In the genomic region with DNA sequence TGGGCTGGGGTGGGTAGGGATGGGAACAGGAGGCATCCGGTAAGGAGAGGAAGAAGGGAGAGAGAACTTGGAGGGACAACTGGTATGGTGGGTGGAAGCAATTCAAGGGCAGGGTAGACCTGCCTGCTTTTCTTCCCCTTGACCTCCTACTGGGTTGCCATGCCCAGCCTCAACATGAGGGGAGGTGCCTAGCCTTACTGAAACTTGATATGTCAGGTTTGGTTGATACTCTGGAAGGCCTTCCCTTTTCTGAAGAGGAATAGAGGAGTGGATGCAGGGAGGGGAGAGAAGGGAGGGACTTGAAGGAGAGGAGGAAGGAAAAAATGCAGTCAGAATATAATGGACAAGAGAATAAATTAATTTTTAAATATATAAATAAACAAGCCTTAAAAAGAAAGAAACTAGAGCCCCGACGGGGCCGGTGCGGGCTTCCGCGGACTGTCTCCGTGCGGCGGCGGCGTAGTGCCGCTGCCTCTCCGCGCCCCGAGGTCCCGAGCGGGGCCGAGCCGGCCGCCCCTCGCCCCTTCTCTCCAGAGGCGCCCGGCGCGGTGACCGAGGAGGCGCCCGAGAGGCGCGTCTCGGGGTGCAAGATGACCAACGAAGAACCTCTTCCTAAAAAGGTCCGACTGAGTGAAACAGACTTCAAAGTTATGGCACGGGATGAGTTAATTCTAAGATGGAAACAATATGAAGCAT, we compare ENCODE assay signal across 7 mouse cellular contexts.
A peak's percentile ranks its signal among the peaks of the same experiment; 100 is the strongest.
DNase-seq lines count a peak whose midpoint lies in the region; ATAC-seq lines count a peak whose summit lies in the region.
"Not testable (repeated sequence)": the region's sequence is repeated elsewhere in the genome, so short reads cannot be mapped to it uniquely, and the experiment has no call there.

No protein-coding gene starts in this region.

- not testable (repeated sequence) for H3K4me3 ChIP-seq in forebrain, embryonic 14.5 days (ENCODE audit: low read depth, low read length); liver, embryonic 11.5 days (ENCODE audit: low read depth, low read length)
- peak overlapping the region; percentile 12; the same call in 1 of the 2 replicates for H3K4me3 ChIP-seq in heart, embryonic 16.5 days (ENCODE audit: low read length)
- peak overlapping the region; percentile 24; the same call in 1 of the 2 replicates for H3K4me3 ChIP-seq in intestine, embryonic 16.5 days (ENCODE audit: low read length)
- 0 out of 2 replicates have a peak overlapping the region, but pooled peaks have one; percentile 13 for H3K4me3 ChIP-seq in midbrain, embryonic 12.5 days

- not testable (repeated sequence) for H3K4me1 ChIP-seq in forebrain, embryonic 14.5 days (ENCODE audit: control insufficient read depth, insufficient read depth, low read length); heart, embryonic 16.5 days (ENCODE audit: control insufficient read depth, insufficient read depth, low read length); intestine, embryonic 16.5 days (ENCODE audit: control insufficient read depth, insufficient read depth, low read length); liver, embryonic 11.5 days (replicated peaks; ENCODE audit: control insufficient read depth, insufficient read depth, low read length); midbrain, embryonic 12.5 days

- H3K9ac ChIP-seq in forebrain, embryonic 14.5 days (ENCODE audit: low read length); heart, embryonic 16.5 days (ENCODE audit: low read length); intestine, embryonic 16.5 days (ENCODE audit: low read depth, low read length); liver, embryonic 11.5 days (ENCODE audit: low read depth, low read length); midbrain, embryonic 12.5 days (replicated peaks): not testable (repeated sequence)

- not testable (repeated sequence) for H3K9me3 ChIP-seq in forebrain, embryonic 14.5 days (replicated peaks; ENCODE audit: control insufficient read depth, low read length); heart, embryonic 16.5 days (replicated peaks; ENCODE audit: control insufficient read depth, low read length); intestine, embryonic 16.5 days (ENCODE audit: control insufficient read depth, low read length); liver, embryonic 11.5 days (ENCODE audit: control insufficient read depth, low read length); midbrain, embryonic 12.5 days

- WGBS in forebrain, embryonic 14.5 days: 4% methylated on average over 31 of the region's 35 CpGs
- 6% methylated on average over 26 of the region's 35 CpGs for WGBS in heart, embryonic 16.5 days
- 5% methylated on average over 21 of the region's 35 CpGs for WGBS in intestine, embryonic 16.5 days
- 11% methylated on average over 24 of the region's 35 CpGs for WGBS in liver, embryonic 11.5 days
- WGBS in midbrain, embryonic 12.5 days: 3% methylated on average over 34 of the region's 35 CpGs

- not testable (repeated sequence) for H3K27me3 ChIP-seq in forebrain, embryonic 14.5 days (replicated peaks; ENCODE audit: control insufficient read depth, insufficient read depth, low read length); heart, embryonic 16.5 days (ENCODE audit: control insufficient read depth, insufficient read depth, low read length); intestine, embryonic 16.5 days (replicated peaks; ENCODE audit: control insufficient read depth, insufficient read depth, low read length); liver, embryonic 11.5 days (replicated peaks; ENCODE audit: control insufficient read depth, insufficient read depth, low read length)
- peaks cover 19% of the 10 kb centered on the region for H3K27me3 ChIP-seq in midbrain, embryonic 12.5 days

- H3K4me2 ChIP-seq in forebrain, embryonic 14.5 days (ENCODE audit: low read length): peak overlapping the region; percentile 38; the same call in 1 of the 2 replicates
- H3K4me2 ChIP-seq in heart, embryonic 16.5 days (ENCODE audit: low read depth, low read length): peak overlapping the region; percentile 41
- 0 out of 2 replicates have a peak overlapping the region, but pooled peaks have one; percentile 12 for H3K4me2 ChIP-seq in intestine, embryonic 16.5 days (ENCODE audit: low read depth, low read length)
- peak overlapping the region; percentile 25; the same call in 1 of the 2 replicates for H3K4me2 ChIP-seq in liver, embryonic 11.5 days
- peak overlapping the region; percentile 40 for H3K4me2 ChIP-seq in midbrain, embryonic 12.5 days (replicated peaks)

- DNase-seq in embryo, embryonic 9.5 days (ENCODE audit: extremely low spot score): peak; percentile 14
- DNase-seq in forebrain, embryonic 14.5 days (ENCODE audit: low spot score); liver, embryonic 11.5 days (ENCODE audit: low spot score): not testable (repeated sequence)
- peak; percentile 2 for DNase-seq in spleen, postnatal 4 days (ENCODE audit: low spot score in 2 of 2)

- H3K36me3 ChIP-seq in forebrain, embryonic 14.5 days (ENCODE audit: control insufficient read depth, insufficient read depth, low read length); heart, embryonic 16.5 days (ENCODE audit: control insufficient read depth, insufficient read depth); intestine, embryonic 16.5 days (ENCODE audit: control insufficient read depth, insufficient read depth, low read length); liver, embryonic 11.5 days (ENCODE audit: control insufficient read depth, insufficient read depth, low read length); midbrain, embryonic 12.5 days: not testable (repeated sequence)

- not testable (repeated sequence) for H3K27ac ChIP-seq in forebrain, embryonic 14.5 days (ENCODE audit: low read depth, low read length); heart, embryonic 16.5 days (ENCODE audit: low read length); intestine, embryonic 16.5 days (ENCODE audit: low read length); liver, embryonic 11.5 days (ENCODE audit: low read depth, low read length); midbrain, embryonic 12.5 days (replicated peaks)

- not testable (repeated sequence) for ATAC-seq in forebrain, embryonic 14.5 days; heart, embryonic 16.5 days (replicated peaks; ENCODE audit: extremely low read depth, insufficient read depth, low FRiP score); intestine, embryonic 16.5 days
- ATAC-seq in liver, embryonic 11.5 days (replicated peaks; ENCODE audit: low FRiP score): 0 out of 2 replicates have a peak, but pooled peaks have one; percentile 43
- 0 out of 2 replicates have a peak, but pooled peaks have one; percentile 52 for ATAC-seq in midbrain, embryonic 12.5 days (ENCODE audit: low FRiP score, low read depth)
